Mouse (Mus musculus): ENCODE data around the gene Rps6ka4. TPM values are rescaled to one million over a fixed set of nuclear protein-coding genes. Genes with fewer than 3 reads are reported as not detected.

Gene Rps6ka4
- polyA plus RNA-seq, 1 experiment: 45.9 TPM

- DNase-seq: no peak
- Histone ChIP-seq H3K4me3 (replicated peaks; ENCODE audit: extremely low read depth, low read depth, low read length) (no peak overlapping the region), H3K4me1 (ENCODE audit: control insufficient read depth, insufficient read depth, low read length) (no peaks in the 10 kb centered on the region)
- WGBS: 74% methylated on average over 3 of the region's 3 CpGs
- no peak for TF ChIP-seq POLR2A (IDR thresholded peaks at IDR 0.05; ENCODE audit: borderline replicate concordance, extremely low read depth, low read depth, low read length)
- TF ChIP-seq CTCF (IDR thresholded peaks at IDR 0.05; ENCODE audit: insufficient read depth, low read length): no peak
Observed at GRCm38 (mm10) chr19:6814958-6815357, 25.5 kb downstream of the Rps6ka4 start.

GRCm38 (mm10) chr19:6814366-6814765 is 26.1 kb downstream of the Rps6ka4 start:
- no peak for DNase-seq
- no peaks in the 10 kb centered on the region for H3K4me1 ChIP-seq (ENCODE audit: control insufficient read depth, insufficient read depth, low read length)
- H3K4me3 ChIP-seq (replicated peaks; ENCODE audit: extremely low read depth, low read depth, low read length): no peak overlapping the region
- TF ChIP-seq CTCF (IDR thresholded peaks at IDR 0.05; ENCODE audit: insufficient read depth, low read length) (no peak), POLR2A (IDR thresholded peaks at IDR 0.05; ENCODE audit: borderline replicate concordance, extremely low read depth, low read depth, low read length) (no peak)
- 51% methylated on average over 4 of the region's 4 CpGs for WGBS

Other genes starting within 250 kb of the Rps6ka4 start
- gene Ccdc88b, start 17.6 kb upstream of the Rps6ka4 start, polyA plus RNA-seq (2012; rRNA removed): 17.3 and 19.9 TPM in 2 replicates
- 115 and 120 TPM in 2 replicates for gene Trmt112, start 69.1 kb upstream of the Rps6ka4 start, polyA plus RNA-seq (2012; rRNA removed)
- gene Prdx5, start 69.5 kb upstream of the Rps6ka4 start, polyA plus RNA-seq (2012; rRNA removed): 110 and 148 TPM in 2 replicates
- 42.9 and 43.8 TPM in 2 replicates for gene Esrra, start 81.2 kb upstream of the Rps6ka4 start, polyA plus RNA-seq (2012; rRNA removed)
- 0.16 and 0.49 TPM in 2 replicates for gene Catsperz, start 84.7 kb upstream of the Rps6ka4 start, polyA plus RNA-seq (2012; rRNA removed)
- gene Kcnk4, start 93.9 kb upstream of the Rps6ka4 start, polyA plus RNA-seq (2012; rRNA removed): 0.17 TPM in 1 of 2 replicates, not detected in the other
- 57.3 and 75.5 TPM in 2 replicates for gene Bad, start 101.2 kb upstream of the Rps6ka4 start, polyA plus RNA-seq (2012; rRNA removed)
- gene Gpr137, start 101.8 kb upstream of the Rps6ka4 start, polyA plus RNA-seq (2012; rRNA removed): 77.6 and 85.1 TPM in 2 replicates
- gene Ppp1r14b, start 134.3 kb upstream of the Rps6ka4 start, polyA plus RNA-seq (2012; rRNA removed): 47.1 and 53.6 TPM in 2 replicates
- 109 and 124 TPM in 2 replicates for gene Plcb3, start 135.8 kb upstream of the Rps6ka4 start, polyA plus RNA-seq (2012; rRNA removed)
- 42.3 and 51.3 TPM in 2 replicates for gene Fkbp2, start 139.9 kb upstream of the Rps6ka4 start, polyA plus RNA-seq (2012; rRNA removed)
- gene Vegfb, start 147.0 kb upstream of the Rps6ka4 start, polyA plus RNA-seq (2012; rRNA removed): 30.1 and 35.3 TPM in 2 replicates
- 36.9 and 38.9 TPM in 2 replicates for gene Dnajc4, start 151.9 kb upstream of the Rps6ka4 start, polyA plus RNA-seq (2012; rRNA removed)
- gene Nudt22, start 155.5 kb upstream of the Rps6ka4 start, polyA plus RNA-seq (2012; rRNA removed): 27.5 and 29.9 TPM in 2 replicates
- gene Trpt1, start 155.5 kb upstream of the Rps6ka4 start, polyA plus RNA-seq (2012; rRNA removed): 15.1 and 15.6 TPM in 2 replicates
- gene Fermt3, start 178.8 kb upstream of the Rps6ka4 start, polyA plus RNA-seq (2012; rRNA removed): 36.8 and 41.6 TPM in 2 replicates
- gene Stip1, start 199.3 kb upstream of the Rps6ka4 start, polyA plus RNA-seq (2012; rRNA removed): 25.0 and 31.4 TPM in 2 replicates
- 42.0 and 44.3 TPM in 2 replicates for gene Macrod1, start 216.2 kb upstream of the Rps6ka4 start, polyA plus RNA-seq (2012; rRNA removed)

All from lung, adult 2 months (tissue).